Mouse (Mus musculus): ENCODE measurements around the gene Nsf. TPM values are rescaled to one million over a fixed set of nuclear protein-coding genes. Genes with fewer than 3 reads are reported as not detected.

The Nsf gene
- polyA plus RNA-seq, 1 experiment from 2014 or later, result 47.6 TPM

DNA sequence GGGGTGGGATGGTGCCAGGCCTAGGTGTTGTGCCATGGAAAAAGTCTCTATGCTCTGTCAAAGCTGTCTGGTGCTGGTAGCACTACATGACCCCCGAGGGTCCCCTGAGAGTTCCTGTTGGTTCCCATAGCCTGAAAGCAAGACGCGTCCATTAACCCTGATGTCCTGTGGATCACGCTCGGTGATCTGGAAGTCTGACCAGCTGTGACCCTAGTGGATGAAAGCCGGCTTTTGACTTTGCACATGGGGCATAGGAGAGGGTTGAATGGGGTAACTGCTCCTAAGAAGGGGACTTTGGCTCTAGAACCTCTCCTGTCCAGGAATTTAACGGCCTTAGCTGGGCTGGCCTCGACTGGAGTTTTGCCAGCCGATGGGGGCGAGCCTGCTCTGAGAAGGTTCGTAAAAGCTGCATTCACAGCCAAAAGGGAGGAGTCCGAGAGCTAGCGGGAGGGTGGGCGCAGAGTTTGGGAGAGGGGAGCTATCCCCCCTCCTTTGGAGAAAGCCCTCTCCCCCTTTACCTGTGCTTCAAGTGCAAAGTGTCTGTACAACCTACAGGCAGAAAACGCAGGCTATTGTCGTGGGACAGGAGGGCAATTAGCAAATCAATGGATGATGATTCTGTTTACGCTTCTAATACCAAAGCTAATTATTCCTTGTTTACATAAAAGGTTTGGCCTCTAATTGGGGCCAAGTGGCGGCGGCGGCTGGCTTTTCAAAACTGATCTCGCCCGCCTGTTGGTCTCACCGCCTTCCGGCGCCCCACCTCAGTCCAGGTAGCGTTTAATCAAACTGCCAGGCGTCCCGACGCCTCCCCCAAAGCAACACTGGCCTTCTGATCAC, 144.9 kb downstream of the Nsf start:
- Histone ChIP-seq H3K9me3 (replicated peaks; ENCODE audit: control insufficient read depth, low read length) (no peaks in the 10 kb centered on the region), H3K36me3 (replicated peaks; ENCODE audit: control insufficient read depth, insufficient read depth, low read depth, low read length) (no peaks in the 10 kb centered on the region), H3K4me3 (ENCODE audit: low read depth, low read length) (peak overlapping the region; percentile 54), H3K27me3 (ENCODE audit: control insufficient read depth, insufficient read depth, low read length) (peaks cover 57% of the 10 kb centered on the region), H3K27ac (replicated peaks; ENCODE audit: low read depth, low read length) (no peak overlapping the region; the same call in 1 of the 2 replicates), H3K4me1 (ENCODE audit: control insufficient read depth, insufficient read depth, low read length) (peaks cover 7% of the 10 kb centered on the region; the same call in 1 of the 2 replicates), H3K4me2 (ENCODE audit: low read depth, low read length) (peak overlapping the region; percentile 98), H3K9ac (replicated peaks; ENCODE audit: low read length) (peak overlapping the region; percentile 56; the same call in 1 of the 2 replicates)
- DNase-seq (ENCODE audit: low spot score), result peak; percentile 27
- ATAC-seq (replicated peaks; ENCODE audit: insufficient number of reproducible peaks, low FRiP score, low TSS enrichment, low read depth), result no peak
- WGBS, result 2% methylated on average over 29 of the region's 29 CpGs

DNA sequence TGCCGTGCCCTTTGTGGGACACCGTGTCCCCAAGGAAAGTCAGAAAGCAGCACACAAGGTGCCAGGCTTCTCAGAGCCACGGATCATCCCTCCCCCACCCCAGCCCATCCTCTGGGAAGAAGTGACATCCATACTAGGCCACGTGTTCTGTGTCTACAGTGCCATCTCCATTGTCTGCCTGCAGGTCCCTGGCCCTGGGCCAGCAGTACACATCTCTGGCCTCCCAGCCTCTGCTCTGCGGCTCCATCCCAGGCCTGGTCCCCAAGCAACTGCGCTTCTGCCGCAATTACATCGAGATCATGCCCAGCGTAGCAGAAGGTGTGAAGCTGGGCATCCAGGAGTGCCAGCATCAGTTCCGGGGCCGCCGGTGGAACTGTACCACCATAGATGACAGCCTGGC, 145.9 kb downstream of the Nsf start:
- peaks cover 7% of the 10 kb centered on the region; the same call in 1 of the 2 replicates for H3K4me1 ChIP-seq (ENCODE audit: control insufficient read depth, insufficient read depth, low read length)
- H3K36me3 ChIP-seq (replicated peaks; ENCODE audit: control insufficient read depth, insufficient read depth, low read depth, low read length), result no peaks in the 10 kb centered on the region
- 54% methylated on average over 12 of the region's 12 CpGs for WGBS
- ATAC-seq (replicated peaks; ENCODE audit: insufficient number of reproducible peaks, low FRiP score, low TSS enrichment, low read depth) (no peak), DNase-seq (ENCODE audit: low spot score) (no peak)
- H3K9ac ChIP-seq (replicated peaks; ENCODE audit: low read length), result no peak overlapping the region
- H3K4me3 ChIP-seq (ENCODE audit: low read depth, low read length), result no peak overlapping the region
- no peaks in the 10 kb centered on the region for H3K9me3 ChIP-seq (replicated peaks; ENCODE audit: control insufficient read depth, low read length)
- no peak overlapping the region for H3K27ac ChIP-seq (replicated peaks; ENCODE audit: low read depth, low read length)
- no peak overlapping the region for H3K4me2 ChIP-seq (ENCODE audit: low read depth, low read length)
- H3K27me3 ChIP-seq (ENCODE audit: control insufficient read depth, insufficient read depth, low read length), result peaks cover 54% of the 10 kb centered on the region

DNA sequence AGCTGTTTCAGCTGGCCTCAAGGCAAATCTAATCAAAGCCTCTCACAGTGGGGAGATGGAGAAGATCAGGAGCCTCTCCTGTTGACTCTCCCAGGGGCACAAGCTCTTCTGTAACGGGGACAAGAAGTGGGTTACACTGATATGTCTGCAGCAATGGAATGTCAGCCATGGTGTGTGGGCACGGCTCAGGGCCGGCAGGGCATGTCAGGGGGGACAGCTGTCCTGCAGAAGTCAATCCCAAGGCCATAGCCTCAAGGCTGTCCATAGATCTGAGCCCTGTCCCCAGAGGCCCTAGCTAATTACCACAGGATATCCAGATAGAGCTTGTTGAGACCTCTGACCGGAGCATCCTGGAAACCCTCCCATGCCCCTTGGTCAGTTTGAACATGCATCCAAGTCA, 149.1 kb downstream of the Nsf start:
- WGBS, result 54% methylated on average over 4 of the region's 4 CpGs
- peaks cover 24% of the 10 kb centered on the region for H3K27me3 ChIP-seq (ENCODE audit: control insufficient read depth, insufficient read depth, low read length)
- no peaks in the 10 kb centered on the region for H3K36me3 ChIP-seq (replicated peaks; ENCODE audit: control insufficient read depth, insufficient read depth, low read depth, low read length)
- DNase-seq (ENCODE audit: low spot score) (no peak), ATAC-seq (replicated peaks; ENCODE audit: insufficient number of reproducible peaks, low FRiP score, low TSS enrichment, low read depth) (no peak)
- no peak overlapping the region for H3K9ac ChIP-seq (replicated peaks; ENCODE audit: low read length)
- H3K4me1 ChIP-seq (ENCODE audit: control insufficient read depth, insufficient read depth, low read length), result peaks cover 5% of the 10 kb centered on the region; the same call in 1 of the 2 replicates
- H3K27ac ChIP-seq (replicated peaks; ENCODE audit: low read depth, low read length), result no peak overlapping the region
- no peak overlapping the region for H3K4me2 ChIP-seq (ENCODE audit: low read depth, low read length)
- no peaks in the 10 kb centered on the region for H3K9me3 ChIP-seq (replicated peaks; ENCODE audit: control insufficient read depth, low read length)
- no peak overlapping the region for H3K4me3 ChIP-seq (ENCODE audit: low read depth, low read length)

DNA sequence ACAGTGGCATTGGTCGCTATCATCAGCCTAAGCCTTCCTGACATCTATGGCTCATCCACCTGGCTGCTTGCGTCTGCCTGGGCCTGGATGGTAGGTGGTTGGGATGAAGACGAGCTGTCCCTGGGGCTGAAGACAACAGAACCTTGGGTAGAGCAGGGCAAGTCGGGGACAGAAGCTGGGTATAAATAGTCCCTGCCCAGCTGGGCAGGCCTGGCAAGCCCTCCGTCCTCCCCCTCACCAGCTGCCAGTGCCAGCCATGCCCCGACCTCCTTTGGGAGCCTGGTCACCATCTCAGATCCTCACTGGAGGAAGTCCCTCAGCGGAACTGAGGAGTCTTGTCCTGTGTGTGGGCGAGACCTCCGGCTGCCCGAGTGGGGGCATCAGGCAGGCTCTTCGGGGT, 149.7 kb downstream of the Nsf start:
- no peaks in the 10 kb centered on the region for H3K9me3 ChIP-seq (replicated peaks; ENCODE audit: control insufficient read depth, low read length)
- no peaks in the 10 kb centered on the region for H3K4me1 ChIP-seq (ENCODE audit: control insufficient read depth, insufficient read depth, low read length)
- ATAC-seq (replicated peaks; ENCODE audit: insufficient number of reproducible peaks, low FRiP score, low TSS enrichment, low read depth), result no peak
- H3K27ac ChIP-seq (replicated peaks; ENCODE audit: low read depth, low read length), result no peak overlapping the region
- WGBS, result 90% methylated on average over 11 of the region's 11 CpGs
- H3K36me3 ChIP-seq (replicated peaks; ENCODE audit: control insufficient read depth, insufficient read depth, low read depth, low read length), result no peaks in the 10 kb centered on the region
- H3K4me2 ChIP-seq (ENCODE audit: low read depth, low read length), result no peak overlapping the region
- H3K4me3 ChIP-seq (ENCODE audit: low read depth, low read length), result no peak overlapping the region
- peaks cover 17% of the 10 kb centered on the region for H3K27me3 ChIP-seq (ENCODE audit: control insufficient read depth, insufficient read depth, low read length)
- no peak overlapping the region for H3K9ac ChIP-seq (replicated peaks; ENCODE audit: low read length)
- no peak for DNase-seq (ENCODE audit: low spot score)

DNA sequence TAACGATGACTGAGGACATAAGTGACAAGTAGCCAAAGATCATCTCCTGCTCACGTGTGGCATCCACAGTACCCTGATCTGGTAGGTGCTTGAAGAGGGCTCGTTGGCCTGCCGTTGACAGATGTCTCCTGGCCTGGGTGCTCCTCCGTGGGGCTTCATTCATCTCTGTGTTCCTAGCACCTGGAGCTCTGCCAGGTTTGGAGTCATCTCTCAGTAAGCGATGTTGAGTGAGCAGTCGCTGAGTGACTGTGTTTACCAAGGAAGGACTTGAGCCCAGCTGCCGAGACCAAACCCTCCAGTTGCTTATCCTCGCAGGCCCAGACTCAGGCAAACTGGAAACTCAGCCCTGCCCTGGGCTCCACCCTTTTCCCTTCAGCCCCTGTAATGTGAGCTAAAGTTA, 152.7 kb downstream of the Nsf start:
- DNase-seq (ENCODE audit: low spot score) (no peak), ATAC-seq (replicated peaks; ENCODE audit: insufficient number of reproducible peaks, low FRiP score, low TSS enrichment, low read depth) (no peak)
- 82% methylated on average over 9 of the region's 9 CpGs for WGBS
- Histone ChIP-seq H3K27me3 (ENCODE audit: control insufficient read depth, insufficient read depth, low read length) (peaks cover 6% of the 10 kb centered on the region), H3K9ac (replicated peaks; ENCODE audit: low read length) (no peak overlapping the region), H3K4me3 (ENCODE audit: low read depth, low read length) (no peak overlapping the region), H3K27ac (replicated peaks; ENCODE audit: low read depth, low read length) (no peak overlapping the region), H3K4me2 (ENCODE audit: low read depth, low read length) (no peak overlapping the region), H3K36me3 (replicated peaks; ENCODE audit: control insufficient read depth, insufficient read depth, low read depth, low read length) (no peaks in the 10 kb centered on the region), H3K9me3 (replicated peaks; ENCODE audit: control insufficient read depth, low read length) (no peaks in the 10 kb centered on the region), H3K4me1 (ENCODE audit: control insufficient read depth, insufficient read depth, low read length) (no peaks in the 10 kb centered on the region)

DNA sequence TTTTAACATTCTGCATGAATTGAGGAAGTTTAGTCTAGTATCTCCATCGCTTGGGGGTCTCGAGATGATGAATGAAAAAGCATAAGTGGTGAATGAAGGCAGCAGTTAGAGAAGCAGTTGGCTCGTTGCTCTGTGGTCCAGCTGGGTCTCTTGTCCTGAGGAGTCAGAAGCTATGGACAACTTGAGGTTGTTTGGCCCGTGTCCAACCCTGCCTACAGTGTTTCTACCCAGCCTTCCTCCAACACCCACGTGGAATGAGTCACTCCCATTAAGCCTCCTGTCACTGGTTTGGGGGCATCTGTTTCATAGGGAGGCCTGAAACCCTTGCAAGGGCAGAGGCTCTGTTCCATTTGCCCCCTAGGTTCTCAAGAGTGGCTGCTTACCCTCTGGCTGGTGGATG, 163.9 kb downstream of the Nsf start:
- H3K27me3 ChIP-seq (ENCODE audit: control insufficient read depth, insufficient read depth, low read length), result peaks cover 6% of the 10 kb centered on the region
- no peak overlapping the region for H3K27ac ChIP-seq (replicated peaks; ENCODE audit: low read depth, low read length)
- H3K9ac ChIP-seq (replicated peaks; ENCODE audit: low read length), result no peak overlapping the region
- no peak for ATAC-seq (replicated peaks; ENCODE audit: insufficient number of reproducible peaks, low FRiP score, low TSS enrichment, low read depth)
- H3K4me2 ChIP-seq (ENCODE audit: low read depth, low read length), result no peak overlapping the region
- H3K9me3 ChIP-seq (replicated peaks; ENCODE audit: control insufficient read depth, low read length), result no peaks in the 10 kb centered on the region
- no peak overlapping the region for H3K4me3 ChIP-seq (ENCODE audit: low read depth, low read length)
- DNase-seq (ENCODE audit: low spot score), result no peak
- H3K36me3 ChIP-seq (replicated peaks; ENCODE audit: control insufficient read depth, insufficient read depth, low read depth, low read length), result no peaks in the 10 kb centered on the region
- no peaks in the 10 kb centered on the region for H3K4me1 ChIP-seq (ENCODE audit: control insufficient read depth, insufficient read depth, low read length)
- WGBS, result 79% methylated on average over 5 of the region's 5 CpGs

DNA sequence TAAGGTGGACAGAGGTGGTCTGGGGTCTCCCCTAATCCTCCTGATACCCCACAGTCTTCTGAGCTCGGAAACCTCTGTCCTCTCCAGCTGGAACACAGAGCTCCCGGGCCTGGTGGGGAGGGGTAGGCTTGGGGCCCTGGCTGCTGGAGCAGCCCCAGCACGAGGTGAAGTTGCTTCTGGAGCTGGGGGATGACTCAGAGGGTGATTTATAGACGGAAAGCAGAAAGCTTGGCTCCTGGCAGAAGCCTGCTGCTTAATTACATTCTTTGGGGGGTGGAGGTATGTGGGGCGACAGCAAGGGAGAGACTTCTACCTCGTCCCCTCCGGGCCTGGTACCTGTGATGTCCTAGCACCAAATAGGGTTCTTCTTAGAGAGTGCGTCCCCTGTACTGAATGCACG, 173.7 kb downstream of the Nsf start:
- H3K36me3 ChIP-seq (replicated peaks; ENCODE audit: control insufficient read depth, insufficient read depth, low read depth, low read length), result no peaks in the 10 kb centered on the region
- H3K4me2 ChIP-seq (ENCODE audit: low read depth, low read length), result no peak overlapping the region
- WGBS, result 71% methylated on average over 9 of the region's 9 CpGs
- H3K9me3 ChIP-seq (replicated peaks; ENCODE audit: control insufficient read depth, low read length), result no peaks in the 10 kb centered on the region
- DNase-seq (ENCODE audit: low spot score) (no peak), ATAC-seq (replicated peaks; ENCODE audit: insufficient number of reproducible peaks, low FRiP score, low TSS enrichment, low read depth) (no peak)
- no peak overlapping the region for H3K4me3 ChIP-seq (ENCODE audit: low read depth, low read length)
- H3K4me1 ChIP-seq (ENCODE audit: control insufficient read depth, insufficient read depth, low read length), result no peaks in the 10 kb centered on the region
- H3K27ac ChIP-seq (replicated peaks; ENCODE audit: low read depth, low read length), result no peak overlapping the region
- peaks cover 16% of the 10 kb centered on the region for H3K27me3 ChIP-seq (ENCODE audit: control insufficient read depth, insufficient read depth, low read length)
- no peak overlapping the region for H3K9ac ChIP-seq (replicated peaks; ENCODE audit: low read length)

DNA sequence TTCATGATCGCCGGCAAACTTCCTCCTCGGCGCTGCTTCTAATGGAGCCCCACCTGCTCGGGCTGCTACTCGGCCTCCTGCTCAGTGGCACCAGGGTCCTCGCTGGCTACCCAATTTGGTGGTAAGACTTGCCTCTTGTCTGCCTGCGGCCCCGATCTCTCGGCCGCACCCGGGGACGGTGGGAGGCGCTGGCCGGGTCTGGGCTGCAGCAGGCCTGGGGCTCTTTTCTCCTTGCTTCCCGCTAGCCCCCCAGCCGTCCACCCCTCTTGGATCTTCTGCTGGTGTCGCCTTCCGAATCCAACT, 179.7 kb downstream of the Nsf start:
- DNase-seq (ENCODE audit: low spot score), result no peak
- Histone ChIP-seq H3K27me3 (ENCODE audit: control insufficient read depth, insufficient read depth, low read length) (peaks cover 63% of the 10 kb centered on the region), H3K4me3 (ENCODE audit: low read depth, low read length) (peak overlapping the region; percentile 34), H3K36me3 (replicated peaks; ENCODE audit: control insufficient read depth, insufficient read depth, low read depth, low read length) (no peaks in the 10 kb centered on the region), H3K4me2 (ENCODE audit: low read depth, low read length) (peak overlapping the region; percentile 54), H3K4me1 (ENCODE audit: control insufficient read depth, insufficient read depth, low read length) (no peaks in the 10 kb centered on the region; the same call in none of the 2 replicates), H3K9me3 (replicated peaks; ENCODE audit: control insufficient read depth, low read length) (no peaks in the 10 kb centered on the region), H3K9ac (replicated peaks; ENCODE audit: low read length) (no peak overlapping the region), H3K27ac (replicated peaks; ENCODE audit: low read depth, low read length) (no peak overlapping the region)
- no peak for ATAC-seq (replicated peaks; ENCODE audit: insufficient number of reproducible peaks, low FRiP score, low TSS enrichment, low read depth)
- 1% methylated on average over 19 of the region's 19 CpGs for WGBS

All from embryonic facial prominence, embryonic 11.5 days (tissue).